Mouse (Mus musculus) spleen, adult 2 months (tissue): ENCODE data around the gene Nob1. TPM values are rescaled to one million over a fixed set of nuclear protein-coding genes. Genes with fewer than 3 reads are reported as not detected.

ENCODE experiments used
- DNase-seq, 2 experiments: peaks; one replicate each; pipeline versions ENCODE4 v3.0.0 to v3.0.0-alpha.2; 2012 to 2021; ENCODE audit warnings: low spot score in 2 of 2, low read depth in 1 of 2
- H3K27ac ChIP-seq: fragments of 200-500 bp; 2 replicates; pipeline ENCODE4 v1.5.1; 2012; ENCODE audit warnings: low read length, inconsistent platforms; ENCODE audit not compliant: insufficient read depth
- H3K27me3 ChIP-seq: fragments of 200-500 bp; 2 replicates; pipeline ENCODE4 v1.6.1; 2012; ENCODE audit warnings: mild to moderate bottlenecking, moderate library complexity, low read length, inconsistent platforms; ENCODE audit not compliant: control insufficient read depth, insufficient read depth
- H3K36me3 ChIP-seq: fragments of 200-500 bp; 2 replicates; pipeline ENCODE4 v1.6.1; 2012; ENCODE audit warnings: mild to moderate bottlenecking, low read length, inconsistent platforms; ENCODE audit not compliant: control insufficient read depth, insufficient read depth
- H3K4me1 ChIP-seq: fragments of 200-500 bp; 2 replicates; pipeline ENCODE4 v1.6.1; 2011; ENCODE audit warnings: inconsistent platforms; ENCODE audit not compliant: control insufficient read depth, insufficient read depth, insufficient read length
- H3K4me3 ChIP-seq: fragments of 200-500 bp; 2 replicates; pipeline ENCODE4 v1.5.1; 2011; ENCODE audit warnings: mild to moderate bottlenecking, inconsistent platforms; ENCODE audit not compliant: insufficient read depth, insufficient read length; ENCODE audit errors: extremely low read depth
- CTCF ChIP-seq: fragments of 200-500 bp; IDR thresholded peaks from 2 replicates; pipeline ENCODE4 v1.5.1; 2011; ENCODE audit warnings: mild to moderate bottlenecking, inconsistent platforms; ENCODE audit not compliant: insufficient read depth, insufficient read length, insufficient replicate concordance; ENCODE audit errors: extremely low read depth
- POLR2A ChIP-seq: fragments of 200-500 bp; IDR thresholded peaks from 2 replicates; pipeline ENCODE4 v1.6.1; 2011; ENCODE audit warnings: low read depth, low read length, inconsistent platforms
- WGBS: fragments of 180-500 bp; shearing (Covaris S2); methylation state at CpG from one replicate; pipeline ENCODE4 v1.1.7; 2018; 5-methylcytosine and 5-hydroxymethylcytosine counted together
- polyA plus RNA-seq: library from polyadenylated mRNA; depleted of rRNA; stranded (reverse); fragments of >200 nt; gene quantifications from 2 replicates; pipeline ENCODE4 v1.2.3, GENCODE M21; 2012; rRNA removed

Gene Nob1
- 23.4 and 24.5 TPM in 2 replicates for polyA plus RNA-seq

DNA sequence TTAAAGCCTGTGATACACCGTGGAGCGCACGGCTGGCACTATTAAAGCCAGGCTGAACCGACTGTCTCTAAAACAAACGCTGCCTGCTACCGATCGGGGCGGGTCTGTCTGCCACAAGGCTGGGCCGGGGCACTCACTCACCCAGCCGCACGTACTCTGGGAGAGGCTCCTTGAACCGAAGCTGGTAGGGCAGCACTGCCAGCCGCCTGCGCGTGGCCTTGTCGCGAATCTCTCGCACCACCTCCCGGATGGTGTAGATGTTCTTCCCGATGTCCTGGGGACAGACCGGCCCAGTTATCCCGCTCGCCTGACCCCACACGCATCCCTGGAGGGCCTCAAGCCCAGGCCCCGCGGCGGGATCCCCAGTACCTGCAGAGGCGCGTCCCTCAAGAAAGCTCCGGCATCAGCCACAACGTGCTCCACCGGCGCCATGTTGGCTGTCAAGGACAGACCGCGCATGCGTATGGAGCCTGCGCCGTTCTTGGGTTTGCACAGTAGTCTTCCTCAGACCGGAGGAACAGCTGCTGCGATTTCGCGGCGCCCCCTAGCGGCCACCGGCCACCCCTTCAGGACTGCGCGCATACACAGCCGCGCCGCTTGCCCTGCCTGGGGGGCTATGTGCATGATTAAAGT is at the start of gene Nob1:
Nob1 (minus strand) TSS at position 455 of the 633 bp plus-strand sequence.
- Histone ChIP-seq H3K36me3 (peaks cover 9% of the 10 kb centered on the region), H3K4me1 (no peaks in the 10 kb centered on the region), H3K27me3 (no peaks in the 10 kb centered on the region), H3K4me3 (peak within 1 kb of the TSS; percentile 82), H3K27ac (peak within 1 kb of the TSS; percentile 36; the same call in 1 of the 2 replicates)
- under 1% methylated on average over 50 of the region's 50 CpGs for WGBS
- TF ChIP-seq CTCF (peak; percentile 96), POLR2A (peak; percentile 87)
- peak; percentile 93 to 96 for DNase-seq

DNA sequence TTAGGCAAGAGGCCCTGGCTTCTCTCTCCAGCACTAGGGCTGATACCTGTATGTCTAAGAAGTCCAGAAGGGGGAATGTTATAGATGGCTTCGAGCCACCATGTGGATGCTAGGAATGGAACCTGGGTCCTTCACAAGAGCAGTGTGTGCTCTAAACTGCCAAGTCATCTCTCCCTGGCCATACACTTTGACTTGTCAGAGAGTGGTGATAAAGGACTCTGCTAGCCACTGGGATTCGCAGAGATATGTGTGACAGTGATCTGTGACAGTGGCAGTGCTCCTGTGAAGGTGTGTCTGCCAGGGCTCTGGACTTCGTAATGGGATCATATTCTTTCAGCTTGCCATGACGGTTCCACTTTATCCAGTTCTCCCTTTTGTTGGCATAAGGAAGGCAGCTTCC is 48.5 kb upstream of the Nob1 start:
- Histone ChIP-seq H3K36me3 (peaks cover 2% of the 10 kb centered on the region; the same call in 1 of the 2 replicates), H3K4me1 (peaks cover 5% of the 10 kb centered on the region), H3K27me3 (no peaks in the 10 kb centered on the region), H3K4me3 (no peak overlapping the region), H3K27ac (no peak overlapping the region)
- TF ChIP-seq CTCF (no peak), POLR2A (no peak)
- WGBS: 92% methylated on average over 4 of the region's 4 CpGs
- no peak for DNase-seq

DNA sequence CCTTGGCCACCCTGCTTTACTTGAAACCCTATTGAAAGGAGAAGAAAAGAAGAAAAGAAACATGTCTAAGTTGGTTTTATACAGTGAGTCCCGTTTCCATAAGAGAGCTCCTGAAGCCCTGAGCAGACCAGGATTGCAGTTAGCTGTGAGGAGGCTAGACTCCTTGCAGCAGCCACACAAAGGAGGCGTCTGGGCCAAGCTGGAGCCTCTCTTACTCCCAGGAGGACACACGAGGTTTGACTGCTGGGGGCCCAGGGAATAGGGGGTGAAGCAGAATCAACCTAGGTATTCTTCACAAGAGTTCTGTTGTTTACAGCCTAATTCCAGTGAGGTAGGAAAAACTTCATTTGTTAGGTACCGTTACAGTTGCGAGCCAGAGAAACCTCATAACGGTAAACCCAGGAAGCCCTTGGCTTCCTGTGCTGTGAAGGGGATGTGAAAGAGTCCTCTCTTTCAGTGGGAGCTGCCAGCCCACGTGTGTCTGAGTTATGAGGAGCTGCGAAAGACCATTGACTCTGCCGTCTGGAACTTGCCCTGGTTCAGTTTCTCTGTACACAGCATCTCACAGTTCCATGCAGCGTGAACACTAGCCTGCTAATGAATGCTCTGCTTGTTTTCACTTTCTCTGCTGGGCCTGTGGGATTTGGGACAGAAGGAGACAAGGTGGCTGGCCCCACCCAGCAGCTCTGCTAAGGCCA is 47.7 kb upstream of the Nob1 start:
- Histone ChIP-seq H3K4me1 (peaks cover 5% of the 10 kb centered on the region; the same call in 1 of the 2 replicates), H3K27ac (no peak overlapping the region), H3K36me3 (peaks cover 3% of the 10 kb centered on the region), H3K27me3 (no peaks in the 10 kb centered on the region), H3K4me3 (no peak overlapping the region)
- TF ChIP-seq POLR2A (no peak), CTCF (no peak)
- 26% methylated on average over 10 of the region's 10 CpGs for WGBS
- no peak for DNase-seq

DNA sequence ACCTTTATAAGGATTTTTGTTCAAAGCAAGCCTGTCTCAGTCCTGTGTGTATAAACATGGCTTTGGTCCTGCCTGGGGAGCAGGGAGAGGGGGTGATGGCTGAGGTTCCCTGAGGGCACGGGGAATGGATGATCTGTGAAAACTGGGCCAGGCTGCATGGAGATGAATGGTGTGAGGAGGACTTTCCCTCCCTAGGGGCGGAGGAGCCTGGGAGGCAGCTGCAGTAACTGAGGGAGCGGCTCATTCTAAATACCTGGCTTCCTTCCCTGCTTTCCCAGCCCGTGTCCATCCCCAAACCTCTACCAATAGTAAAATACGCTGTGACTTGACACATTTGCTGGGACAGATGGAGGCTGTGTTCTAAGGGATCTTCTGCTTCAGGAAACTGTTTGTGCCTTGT is 45.5 kb upstream of the Nob1 start:
- WGBS: 92% methylated on average over 5 of the region's 5 CpGs
- Histone ChIP-seq H3K36me3 (peaks cover 13% of the 10 kb centered on the region), H3K4me1 (peaks cover 5% of the 10 kb centered on the region; the same call in 1 of the 2 replicates), H3K4me3 (no peak overlapping the region), H3K27me3 (no peaks in the 10 kb centered on the region), H3K27ac (no peak overlapping the region)
- no peak for TF ChIP-seq POLR2A
- no peak for TF ChIP-seq CTCF
- DNase-seq: no peak

DNA sequence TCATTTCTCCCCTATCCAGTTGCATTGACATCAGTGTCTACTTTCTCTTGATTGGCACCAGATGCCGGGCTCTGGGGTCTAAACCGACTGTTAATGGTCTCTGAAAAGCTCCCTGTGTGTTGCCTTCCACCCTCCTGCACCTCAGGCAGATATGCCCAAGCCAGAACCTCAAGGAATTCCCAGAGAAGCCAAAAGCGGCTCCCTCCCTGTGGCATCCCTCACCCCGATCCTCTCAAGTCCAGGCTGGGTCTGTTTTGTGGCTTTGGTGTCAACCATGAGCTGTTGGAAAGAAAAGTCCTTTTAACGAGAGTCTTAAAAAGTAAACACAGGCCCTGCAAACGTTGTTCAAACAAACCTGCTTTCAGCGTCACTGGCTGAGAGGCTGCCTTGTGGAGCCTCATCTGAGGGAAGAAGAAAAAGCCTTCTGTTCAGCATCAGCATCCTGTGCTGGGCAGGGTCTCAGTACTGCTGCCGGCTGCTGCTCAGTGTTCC is 44.0 kb upstream of the Nob1 start:
- Histone ChIP-seq H3K36me3 (peaks cover 17% of the 10 kb centered on the region), H3K4me3 (no peak overlapping the region), H3K27ac (no peak overlapping the region), H3K4me1 (peaks cover 5% of the 10 kb centered on the region; the same call in 1 of the 2 replicates), H3K27me3 (no peaks in the 10 kb centered on the region)
- no peak for DNase-seq
- WGBS: 84% methylated on average over 8 of the region's 8 CpGs
- no peak for TF ChIP-seq POLR2A
- TF ChIP-seq CTCF: no peak

DNA sequence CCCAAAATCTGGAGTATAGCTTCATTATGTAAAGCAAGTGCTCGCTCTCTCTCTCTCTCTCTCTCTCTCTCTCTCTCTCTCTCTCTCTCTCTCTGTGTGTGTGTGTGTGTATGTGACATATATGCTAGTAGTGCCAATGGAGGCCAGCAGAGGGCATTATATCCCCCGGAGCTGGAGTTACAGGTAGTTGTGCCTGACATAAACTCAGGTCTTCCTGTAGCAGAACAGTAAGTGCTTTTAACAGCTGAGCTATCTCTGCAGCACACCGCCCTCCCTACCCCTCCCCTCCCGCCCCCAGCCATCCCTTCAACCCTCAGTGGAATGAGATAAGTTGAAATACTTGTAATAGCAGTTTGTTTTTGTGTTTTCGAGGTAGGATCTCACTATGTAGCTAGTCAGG is 41.8 kb upstream of the Nob1 start:
- WGBS: 93% methylated on average over 5 of the region's 5 CpGs

More for the DNA sequence above, 41.8 kb upstream of the Nob1 start:
- no peak overlapping the region for H3K4me3 ChIP-seq
- DNase-seq: no peak
- no peaks in the 10 kb centered on the region for H3K27me3 ChIP-seq
- H3K27ac ChIP-seq: no peak overlapping the region
- no peak for TF ChIP-seq CTCF
- no peak for TF ChIP-seq POLR2A
- no peaks in the 10 kb centered on the region for H3K4me1 ChIP-seq
- peaks cover 24% of the 10 kb centered on the region for H3K36me3 ChIP-seq
